Mouse (Mus musculus) neural tube, embryonic 11.5 days (tissue): Measurements from ENCODE around the gene Pex6. TPM values are rescaled to one million over a fixed set of nuclear protein-coding genes. Genes with fewer than 3 reads are reported as not detected.
"Not testable (repeated sequence)": the region's sequence is repeated elsewhere in the genome, so short reads cannot be mapped to it uniquely, and the experiment has no call there.

ENCODE experiments used
- ATAC-seq: fragments of 200-750 bp; cut with Nextera tagmentation; 2 replicates; pipeline ENCODE4 v1.8.0; 2017; ENCODE audit warnings: moderate number of reproducible peaks, mild to moderate bottlenecking, moderate TSS enrichment, moderate library complexity; ENCODE audit not compliant: insufficient read depth, low FRiP score, low TSS enrichment
- DNase-seq: peaks from one replicate; pipeline ENCODE4 v3.0.0-alpha.2; 2015; ENCODE audit warnings: low spot score
- H3K27ac ChIP-seq: fragments of 300-500 bp; sonication (generic); 2 replicates; pipeline ENCODE4 v1.5.1; 2014; ENCODE audit warnings: low read depth, mild to moderate bottlenecking, low read length
- H3K27me3 ChIP-seq: fragments of 300-500 bp; sonication (generic); 2 replicates; pipeline ENCODE4 v1.6.1; 2014; ENCODE audit warnings: mild to moderate bottlenecking, low read length, mixed read lengths; ENCODE audit not compliant: control insufficient read depth, insufficient read depth
- H3K36me3 ChIP-seq: fragments of 300-500 bp; sonication (generic); 2 replicates; pipeline ENCODE4 v1.6.1; 2014; ENCODE audit warnings: mild to moderate bottlenecking, low read length, moderate library complexity, mixed read lengths; ENCODE audit not compliant: control insufficient read depth, insufficient read depth
- H3K4me1 ChIP-seq: fragments of 300-500 bp; sonication (generic); 2 replicates; pipeline ENCODE4 v1.6.1; 2014; ENCODE audit warnings: low read length, mixed read lengths; ENCODE audit not compliant: control insufficient read depth, insufficient read depth
- H3K4me2 ChIP-seq: fragments of 300-500 bp; sonication (generic); 2 replicates; pipeline ENCODE4 v1.6.1; 2014; ENCODE audit warnings: low read depth, mild to moderate bottlenecking, moderate library complexity
- H3K4me3 ChIP-seq: fragments of 300-500 bp; sonication (generic); 2 replicates; pipeline ENCODE4 v1.5.1; 2014; ENCODE audit warnings: low read depth, low read length
- H3K9ac ChIP-seq: fragments of 300-500 bp; sonication (generic); 2 replicates; pipeline ENCODE4 v1.6.1; 2014; ENCODE audit warnings: mild to moderate bottlenecking, low read length
- H3K9me3 ChIP-seq: fragments of 300-500 bp; sonication (generic); 2 replicates; pipeline ENCODE4 v1.6.1; 2016; ENCODE audit warnings: low read length; ENCODE audit not compliant: control insufficient read depth
- WGBS: fragments of 180-500 bp; shearing (Covaris S2); extraction: QIAGEN DNeasy Blood & Tissue Kit; methylation state at CpG from one replicate; pipeline ENCODE4 v1.1.7; 2014; 5-methylcytosine and 5-hydroxymethylcytosine counted together
- polyA plus RNA-seq: library from polyadenylated mRNA; unstranded; fragments of >200 nt; fragmentation: Nextera tagmentation; extraction: Ambion mirVana; gene quantifications from 2 replicates; pipeline ENCODE4 v1.2.1, GENCODE M21; 2014

The Pex6 gene
- polyA plus RNA-seq, 1 experiment from 2014 or later = 21.5 TPM

DNA sequence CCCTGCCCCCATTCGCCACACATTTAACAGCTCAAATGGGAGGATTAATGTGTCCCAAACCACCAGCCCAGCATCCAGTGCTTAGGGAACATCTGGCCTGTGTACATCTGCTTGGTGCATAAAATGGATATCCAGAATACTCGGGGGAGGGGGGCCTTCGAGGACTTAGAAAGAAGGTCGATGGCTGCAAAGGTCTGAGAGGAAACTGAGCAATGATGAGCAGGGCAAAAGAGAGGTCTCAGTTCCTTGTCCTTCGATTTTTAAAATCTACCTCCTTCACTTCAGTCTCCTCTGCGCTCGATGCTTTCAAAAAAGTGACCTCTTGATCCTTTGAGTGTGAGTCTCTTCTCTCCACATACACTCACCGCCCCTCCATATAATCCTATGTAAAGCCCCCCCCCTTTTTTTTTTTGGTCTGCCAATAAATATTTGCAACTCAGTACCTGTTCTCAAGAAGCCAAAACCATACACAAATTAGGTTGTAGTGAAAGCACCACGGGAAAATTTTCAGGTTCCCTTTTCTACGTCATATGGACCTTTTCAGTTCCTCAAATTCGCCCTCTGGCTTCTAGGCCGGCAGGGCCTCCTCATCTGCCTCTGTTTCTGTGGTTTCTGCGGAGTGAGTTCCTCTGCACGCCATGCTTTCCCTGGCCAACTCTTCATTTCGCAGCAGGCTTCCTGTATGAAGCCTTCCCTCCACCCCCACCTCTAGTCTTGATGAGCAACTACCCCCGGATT, 40.0 kb downstream of the Pex6 start:
- ATAC-seq = no peak
- DNase-seq = no peak

DNA sequence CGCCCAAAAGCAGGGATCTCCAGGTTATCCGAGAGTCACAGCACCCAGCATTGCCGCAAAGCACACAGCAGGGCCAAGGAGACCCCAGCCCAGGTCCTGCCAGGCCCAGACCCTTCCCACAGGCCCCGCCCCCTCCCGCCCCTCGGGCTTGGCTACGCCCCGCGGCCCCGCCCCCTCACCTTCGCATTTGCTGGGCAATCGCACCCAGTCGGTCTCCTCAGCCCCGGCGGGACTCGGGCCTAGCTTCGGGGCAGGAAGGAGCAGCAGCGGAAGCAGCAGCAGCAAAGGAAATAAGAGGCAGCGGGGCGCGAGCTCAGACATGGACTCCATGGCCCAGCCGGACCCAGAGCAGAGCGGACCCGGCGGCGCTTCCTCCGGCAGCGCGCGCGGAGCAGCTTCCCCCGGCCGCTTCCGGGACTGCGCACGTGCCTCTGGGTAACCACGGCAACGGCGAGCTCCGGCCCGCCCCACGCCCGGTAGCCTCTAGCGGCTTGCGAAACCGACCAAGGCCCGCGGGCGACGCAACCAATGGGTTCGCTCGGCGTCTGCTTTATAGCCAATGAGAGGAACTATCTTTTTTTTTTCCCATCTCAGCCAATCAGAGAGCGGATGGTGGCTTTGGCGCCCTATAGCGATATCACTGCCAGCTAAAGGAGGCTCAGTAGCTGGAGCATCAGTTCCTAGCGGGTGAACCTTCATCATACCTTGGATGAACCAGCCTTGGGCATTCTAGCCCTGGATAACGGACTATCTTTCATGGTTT, 40.7 kb downstream of the Pex6 start, which contains the start of gene Cnpy3:
Gene Cnpy3, minus strand, starts transcription at position 421 of the 763 bp plus-strand sequence.
- peak; percentile 98 for ATAC-seq
- Histone ChIP-seq H3K9ac (peak within 1 kb of the TSS; percentile 68), H3K4me2 (peak within 1 kb of the TSS; percentile 79), H3K27me3 (no peaks in the 10 kb centered on the region), H3K9me3 (no peaks in the 10 kb centered on the region), H3K4me1 (peaks cover 7% of the 10 kb centered on the region; the same call in 1 of the 2 replicates), H3K36me3 (peaks cover 4% of the 10 kb centered on the region), H3K27ac (peak within 1 kb of the TSS; percentile 75), H3K4me3 (peak within 1 kb of the TSS; percentile 64)
- DNase-seq = peak; percentile 99
- WGBS = under 1% methylated on average over 54 of the region's 58 CpGs

More for the DNA sequence above, 40.0 kb downstream of the Pex6 start:
- 27% methylated on average over 16 of the region's 16 CpGs for WGBS
- Histone ChIP-seq H3K36me3 (peaks cover 4% of the 10 kb centered on the region), H3K9ac (peak overlapping the region; percentile 68), H3K27ac (peak overlapping the region; percentile 75), H3K9me3 (no peaks in the 10 kb centered on the region), H3K4me2 (peak overlapping the region; percentile 79), H3K4me3 (peak overlapping the region; percentile 64), H3K27me3 (no peaks in the 10 kb centered on the region), H3K4me1 (peaks cover 7% of the 10 kb centered on the region; the same call in 1 of the 2 replicates)

DNA sequence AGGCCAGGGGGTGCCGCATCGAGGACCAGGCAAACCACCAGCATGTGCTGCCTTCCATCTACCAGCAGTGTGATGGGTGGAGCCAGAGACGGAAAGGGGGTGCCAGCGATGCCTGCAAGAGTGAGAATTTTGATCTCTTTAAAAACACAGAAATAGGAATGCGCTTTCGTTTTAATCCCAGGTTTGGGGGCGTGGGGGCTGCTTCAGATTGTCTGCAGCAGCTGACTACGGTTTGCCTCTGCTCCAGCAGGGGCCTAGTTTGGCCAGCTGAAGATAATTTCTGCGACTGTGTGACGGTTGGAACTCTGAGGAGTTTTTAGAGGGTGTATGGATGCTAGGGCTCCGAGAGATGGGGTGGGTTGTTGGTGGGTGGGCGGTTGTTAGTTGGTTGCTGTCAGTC, 47.5 kb downstream of the Pex6 start:
- no peak for ATAC-seq
- Histone ChIP-seq H3K4me2 (no peak overlapping the region), H3K9me3 (no peaks in the 10 kb centered on the region), H3K27ac (no peak overlapping the region), H3K4me3 (no peak overlapping the region), H3K9ac (no peak overlapping the region), H3K36me3 (no peaks in the 10 kb centered on the region), H3K27me3 (no peaks in the 10 kb centered on the region), H3K4me1 (no peaks in the 10 kb centered on the region)
- no peak for DNase-seq
- WGBS = 82% methylated on average over 12 of the region's 12 CpGs

DNA sequence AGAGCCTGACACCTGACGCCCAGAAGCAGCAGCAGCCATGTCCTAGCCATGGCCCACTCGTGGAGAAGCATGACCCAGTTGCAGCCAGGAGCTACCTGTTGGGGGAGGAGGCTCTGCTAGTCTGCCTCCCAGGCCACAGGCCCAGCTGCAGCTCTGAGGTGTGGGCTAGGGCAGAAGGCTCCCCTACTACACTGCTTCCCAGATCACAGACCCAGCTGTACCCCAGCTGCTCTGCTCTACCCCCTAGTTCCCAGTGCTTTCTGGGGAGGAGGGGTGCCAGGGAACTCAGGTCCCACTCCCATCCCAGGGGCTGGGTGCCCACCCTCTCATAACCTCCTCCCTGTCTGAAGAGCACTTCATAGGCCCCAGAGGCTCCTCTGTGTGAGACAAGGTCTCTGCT, 52.3 kb downstream of the Pex6 start, which contains the start of gene Ptcra:
Gene Ptcra, minus strand, starts transcription at position 169 of the 400 bp plus-strand sequence.
- ATAC-seq = no peak
- Histone ChIP-seq H3K27me3 (no peaks in the 10 kb centered on the region), H3K4me2 (no peak within 1 kb of the TSS), H3K9me3 (no peaks in the 10 kb centered on the region), H3K4me3 (no peak within 1 kb of the TSS), H3K4me1 (no peaks in the 10 kb centered on the region), H3K36me3 (no peaks in the 10 kb centered on the region), H3K27ac (no peak within 1 kb of the TSS), H3K9ac (no peak within 1 kb of the TSS)
- 53% methylated on average over 2 of the region's 2 CpGs for WGBS
- no peak for DNase-seq

DNA sequence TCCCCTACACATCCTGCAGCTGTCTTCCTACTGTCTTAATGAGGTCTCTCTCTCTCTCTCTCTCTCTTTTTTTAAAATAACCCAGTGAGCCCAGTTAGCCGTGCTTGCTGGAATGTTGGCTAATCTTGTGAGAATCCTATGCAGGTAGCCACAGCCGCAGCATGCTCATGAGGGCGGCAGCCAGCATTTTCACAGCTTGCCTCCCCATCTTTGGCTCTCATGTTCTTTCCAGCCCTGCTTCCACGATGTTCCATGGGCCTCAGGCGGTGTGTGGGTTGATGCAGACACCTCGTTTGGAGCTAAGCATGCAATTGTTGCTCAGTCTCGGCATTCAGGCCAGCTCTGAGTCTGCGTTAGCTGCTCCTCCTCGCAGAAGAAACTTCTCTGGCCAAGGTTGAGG, 53.7 kb downstream of the Pex6 start:
- not testable (repeated sequence) for H3K9ac ChIP-seq, H3K4me1 ChIP-seq, H3K36me3 ChIP-seq, H3K27ac ChIP-seq, H3K4me2 ChIP-seq, H3K27me3 ChIP-seq, DNase-seq, H3K4me3 ChIP-seq, ATAC-seq, H3K9me3 ChIP-seq
- 73% methylated on average over 9 of the region's 9 CpGs for WGBS

DNA sequence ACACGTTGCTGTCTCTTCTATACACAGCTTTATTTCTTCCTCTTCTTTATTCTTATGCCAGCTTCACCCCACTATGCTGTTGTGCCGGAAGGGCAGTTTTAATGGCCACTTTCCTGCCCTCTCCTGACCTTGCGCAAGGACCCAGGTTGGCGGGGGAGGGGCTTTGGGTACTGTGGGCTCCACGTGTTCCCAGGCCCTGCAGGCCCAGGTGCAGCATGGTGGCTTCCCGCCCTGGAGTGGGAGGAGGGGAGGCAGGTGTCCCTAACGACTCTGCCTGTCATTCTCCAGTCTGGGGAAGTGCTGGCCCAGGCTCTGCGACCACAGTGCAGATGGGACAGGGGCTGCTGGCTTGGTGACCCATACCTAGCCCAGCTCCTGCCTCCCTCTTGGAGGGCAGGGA, 56.6 kb downstream of the Pex6 start:
- H3K4me3 ChIP-seq = no peak overlapping the region
- DNase-seq = no peak
- no peak for ATAC-seq
- H3K36me3 ChIP-seq = no peaks in the 10 kb centered on the region
- H3K4me1 ChIP-seq = peaks cover 5% of the 10 kb centered on the region
- 52% methylated on average over 8 of the region's 8 CpGs for WGBS
- no peaks in the 10 kb centered on the region for H3K9me3 ChIP-seq
- H3K27ac ChIP-seq = no peak overlapping the region
- H3K9ac ChIP-seq = no peak overlapping the region
- H3K27me3 ChIP-seq = no peaks in the 10 kb centered on the region
- no peak overlapping the region for H3K4me2 ChIP-seq

DNA sequence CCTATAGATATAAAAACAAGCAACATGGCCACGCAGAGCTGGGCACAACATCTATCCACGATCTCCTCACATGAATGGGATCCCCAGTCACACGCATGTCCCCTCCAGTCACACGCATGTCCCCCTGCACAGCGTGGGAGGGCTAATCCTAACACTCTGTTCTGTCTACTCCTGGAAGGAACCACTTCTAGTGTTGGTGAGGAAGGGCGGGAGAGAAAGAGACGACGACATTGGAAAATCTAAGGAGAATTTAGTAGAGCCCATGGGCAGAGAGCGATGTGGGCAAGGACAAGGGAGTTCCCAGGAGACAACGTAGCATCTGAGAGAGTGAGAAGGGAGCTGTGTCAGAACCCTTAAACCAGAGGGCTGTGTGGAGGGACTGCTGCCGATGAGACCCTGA, 59.3 kb downstream of the Pex6 start:
- no peaks in the 10 kb centered on the region for H3K27me3 ChIP-seq
- no peak overlapping the region for H3K9ac ChIP-seq
- H3K27ac ChIP-seq = no peak overlapping the region
- ATAC-seq (no peak), DNase-seq (no peak)
- H3K36me3 ChIP-seq = peaks cover 4% of the 10 kb centered on the region
- peaks cover 13% of the 10 kb centered on the region for H3K4me1 ChIP-seq
- H3K4me2 ChIP-seq = no peak overlapping the region
- 90% methylated on average over 11 of the region's 11 CpGs for WGBS
- H3K9me3 ChIP-seq = no peaks in the 10 kb centered on the region
- H3K4me3 ChIP-seq = no peak overlapping the region

DNA sequence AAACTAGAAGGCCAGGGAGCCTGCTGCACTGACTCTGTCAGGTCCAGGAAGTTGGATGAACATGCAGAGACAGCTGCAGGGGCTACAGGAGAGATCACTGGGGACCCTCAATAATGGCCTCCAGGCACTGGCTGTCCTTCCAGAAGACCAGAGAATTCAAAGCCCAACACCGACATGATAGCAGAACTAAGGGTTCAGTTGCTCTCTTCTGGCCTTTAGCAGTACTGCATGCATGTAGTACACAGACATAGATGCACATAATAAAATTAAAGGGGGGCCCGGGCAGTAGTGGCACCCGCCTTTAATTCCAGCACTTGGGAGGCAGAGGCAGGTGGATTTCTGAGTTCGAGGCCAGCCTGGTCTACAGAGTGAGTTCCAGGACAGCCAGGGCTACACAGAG, 59.8 kb downstream of the Pex6 start:
- 92% methylated on average over 4 of the region's 4 CpGs for WGBS

More for the DNA sequence above, 59.8 kb downstream of the Pex6 start:
- Histone ChIP-seq H3K4me2 (no peak overlapping the region), H3K4me1 (peaks cover 13% of the 10 kb centered on the region), H3K9me3 (no peaks in the 10 kb centered on the region), H3K27me3 (no peaks in the 10 kb centered on the region), H3K27ac (no peak overlapping the region), H3K9ac (no peak overlapping the region), H3K36me3 (peaks cover 4% of the 10 kb centered on the region), H3K4me3 (no peak overlapping the region)
- ATAC-seq (no peak), DNase-seq (no peak)
